Mouse (Mus musculus) C2C12 (cell line): ENCODE measurements around the gene Cryba2.

Source experiments
- CEBPB ChIP-seq: IDR thresholded peaks from one replicate; pipeline ENCODE4 v1.6.1; 2011; ENCODE audit warnings: low read depth, mild to moderate bottlenecking, control low read depth, moderate library complexity
- CTCF ChIP-seq: IDR thresholded peaks from one replicate; pipeline ENCODE4 v1.5.1; 2011; ENCODE audit not compliant: control insufficient read depth, insufficient read depth, insufficient read length
- FOSL1 ChIP-seq: IDR thresholded peaks from one replicate; pipeline ENCODE4 v1.8.0; 2011; ENCODE audit warnings: mild to moderate bottlenecking, low read length; ENCODE audit not compliant: poor library complexity, insufficient read depth, severe bottlenecking
- MAX ChIP-seq: IDR thresholded peaks from one replicate; pipeline ENCODE4 v1.6.1; 2011; ENCODE audit warnings: mild to moderate bottlenecking, control low read depth
- MYOG ChIP-seq: IDR thresholded peaks from one replicate; pipeline ENCODE4 v1.6.1; 2011; ENCODE audit not compliant: control insufficient read depth, insufficient read length; ENCODE audit errors: extremely low read depth

GRCm38 (mm10) chr1:74855156-74855555 is 37.8 kb downstream of the Cryba2 start:
- TF ChIP-seq CEBPB (no peak), CTCF (no peak), MAX (no peak), FOSL1 (no peak), MYOG (no peak)
